Mouse (Mus musculus): ENCODE measurements around the gene Zfp747.
"Not testable (repeated sequence)": the region's sequence is repeated elsewhere in the genome, so short reads cannot be mapped to it uniquely, and the experiment has no call there.

Gene Zfp747

DNA sequence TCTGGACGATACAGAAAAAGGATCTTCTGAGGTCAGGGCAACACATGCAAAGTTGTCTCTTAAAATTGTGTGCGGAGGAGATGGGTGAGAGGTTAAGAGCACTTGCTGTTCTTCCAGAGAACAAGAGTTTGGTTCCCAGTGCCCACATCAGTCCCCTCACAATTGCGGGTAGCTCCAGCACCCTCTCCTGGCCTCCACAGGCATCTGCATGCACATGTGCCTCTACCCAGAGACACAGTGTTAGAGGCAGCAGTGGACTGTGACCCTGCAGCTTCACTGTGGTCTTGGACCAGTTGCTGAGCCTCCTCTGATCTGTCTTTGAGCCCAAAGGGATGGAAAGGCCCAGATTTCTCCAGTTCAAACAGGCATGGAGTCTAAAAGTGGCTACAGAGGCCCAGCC lies 4.0 kb downstream of the Zfp747 start:
- not testable (repeated sequence) for DNase-seq (ENCODE audit: low read depth, low spot score)

- no peak for DNase-seq (ENCODE audit: low read depth, low spot score)
Observed at GRCm38 (mm10) chr7:127371213-127371612, 4.6 kb downstream of the Zfp747 start.

GRCm38 (mm10) chr7:127366249-127366648 lies 9.6 kb downstream of the Zfp747 start:
- DNase-seq (ENCODE audit: low read depth, low spot score): no peak

DNA sequence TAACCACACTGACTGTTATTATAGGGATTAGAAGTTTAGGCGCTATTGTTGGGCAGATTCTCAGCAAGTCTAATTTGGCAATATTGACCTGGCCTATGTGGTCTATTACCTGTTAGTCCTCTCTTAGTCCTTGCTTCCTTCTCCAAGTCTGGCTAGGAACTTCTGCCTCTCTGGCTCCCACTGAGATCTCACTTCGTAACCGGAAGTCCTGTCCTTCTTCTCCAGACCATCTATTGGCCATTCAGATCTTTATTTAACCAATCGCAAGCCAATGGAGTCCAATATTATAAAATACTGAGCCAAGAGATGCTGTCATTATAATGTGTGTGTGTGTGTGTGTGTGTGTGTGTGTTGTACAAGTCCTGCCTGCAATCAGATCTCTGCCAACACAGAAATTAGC lies 11.7 kb downstream of the Zfp747 start:
- DNase-seq (ENCODE audit: low read depth, low spot score): no peak

GRCm38 (mm10) chr7:127363475-127363921 lies 12.4 kb downstream of the Zfp747 start:
- no peak for DNase-seq (ENCODE audit: low read depth, low spot score)

DNA sequence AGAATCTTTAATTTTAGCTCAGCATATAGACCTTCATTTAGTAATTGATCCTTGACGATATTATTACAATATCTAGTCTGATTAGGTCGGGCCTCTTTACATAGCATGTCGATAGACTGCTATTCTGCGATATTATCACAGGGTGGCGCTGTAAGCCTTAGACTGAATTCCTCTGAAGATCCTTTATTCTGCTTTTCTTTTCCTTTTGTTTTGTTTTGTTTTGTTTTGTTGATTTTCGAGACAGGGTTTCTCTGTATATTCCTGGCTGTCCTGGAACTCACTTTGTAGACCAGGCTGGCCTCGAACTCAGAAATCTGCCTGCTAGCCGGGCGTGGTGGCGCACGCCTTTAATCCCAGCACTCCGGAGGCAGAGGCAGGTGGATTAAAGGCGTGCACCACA lies 13.4 kb downstream of the Zfp747 start:
- peak; percentile 80 for DNase-seq (ENCODE audit: low read depth, low spot score)

DNA sequence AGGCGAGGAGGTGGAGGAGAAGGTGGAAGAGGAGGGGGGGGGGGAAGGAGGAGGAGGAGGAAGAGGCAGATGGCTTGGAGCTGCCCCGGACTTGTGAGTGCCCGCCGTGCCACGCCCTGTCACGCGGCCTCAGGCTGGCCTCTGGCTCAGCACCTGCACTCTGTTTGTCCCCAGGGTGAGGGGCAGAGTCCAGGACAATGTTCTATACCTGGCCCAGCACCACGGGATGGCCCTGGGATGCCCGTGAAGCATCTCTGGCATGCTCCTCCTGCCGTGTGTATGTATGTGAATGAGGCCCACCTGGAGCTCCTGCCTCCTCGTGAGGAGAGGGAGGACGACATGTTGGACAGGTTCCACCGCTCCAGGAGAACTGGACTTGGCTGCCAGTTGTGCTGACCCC lies 14.4 kb downstream of the Zfp747 start:
- no peak for DNase-seq (ENCODE audit: low read depth, low spot score)

- DNase-seq (ENCODE audit: low read depth, low spot score): no peak
Observed at GRCm38 (mm10) chr7:127360265-127360664, 15.6 kb downstream of the Zfp747 start.

- DNase-seq (ENCODE audit: low read depth, low spot score): no peak
Observed at GRCm38 (mm10) chr7:127358472-127358871, 17.4 kb downstream of the Zfp747 start.

- DNase-seq (ENCODE audit: low read depth, low spot score): no peak
Observed at GRCm38 (mm10) chr7:127357871-127358270, 18.0 kb downstream of the Zfp747 start.

- DNase-seq (ENCODE audit: low read depth, low spot score): no peak
Observed at GRCm38 (mm10) chr7:127355796-127356195, 20.1 kb downstream of the Zfp747 start.

DNA sequence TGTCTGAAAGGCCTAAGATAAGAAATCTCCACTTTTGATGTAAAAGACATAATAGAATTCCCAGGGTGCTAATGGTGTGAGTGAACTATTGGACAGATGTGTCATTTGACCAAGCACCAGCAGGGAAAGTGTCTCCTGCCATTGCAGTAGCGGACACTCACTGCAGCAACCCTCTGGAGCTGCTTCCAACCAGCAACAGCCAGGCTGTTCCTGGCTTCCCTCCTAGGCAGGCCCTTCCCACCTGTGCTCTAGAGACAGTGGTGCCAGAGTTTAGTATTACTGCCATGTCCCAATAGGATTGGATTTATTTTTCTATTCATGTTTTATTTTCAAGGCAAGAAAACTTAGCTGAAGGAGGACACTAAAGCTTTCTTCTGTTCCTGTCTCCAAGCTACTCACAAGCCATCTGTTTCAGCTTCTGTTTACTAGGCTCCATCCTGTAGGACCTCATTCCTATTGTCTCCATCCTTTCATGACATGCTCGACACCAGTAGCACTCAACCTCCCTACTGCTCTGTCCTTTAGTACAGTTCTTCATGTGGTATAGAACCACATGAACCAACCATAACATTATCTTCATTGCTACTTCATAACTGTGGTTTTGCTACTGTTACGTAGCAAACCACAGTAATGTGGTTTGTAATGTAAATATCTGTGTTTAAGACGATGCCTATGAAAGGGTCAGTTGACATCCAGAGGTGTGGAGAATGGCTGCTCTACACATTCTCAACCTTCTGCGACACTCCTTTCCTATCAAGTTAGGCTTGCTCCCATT lies 24.4 kb downstream of the Zfp747 start:
- no peak for DNase-seq (ENCODE audit: low read depth, low spot score)

DNA sequence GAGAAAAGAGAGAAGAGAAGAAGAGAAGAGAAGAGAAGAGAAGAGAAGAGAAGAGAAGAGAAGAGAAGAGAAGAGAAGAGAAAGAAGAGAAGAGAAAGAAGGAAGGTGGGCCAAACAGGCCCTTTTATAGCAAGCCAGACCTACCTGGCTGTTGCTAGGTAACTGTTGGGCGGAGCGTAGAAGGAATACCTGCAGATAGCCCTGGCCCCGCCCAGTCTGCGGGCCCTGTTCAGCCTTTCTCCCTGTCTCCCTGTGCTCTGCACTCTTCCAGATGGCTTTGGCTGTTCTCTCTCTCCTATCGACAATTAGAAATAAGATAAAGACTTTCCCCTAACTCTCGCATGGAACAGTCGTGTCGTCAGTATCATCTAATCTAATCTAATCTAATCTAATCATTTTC lies 29.2 kb downstream of the Zfp747 start:
- DNase-seq (ENCODE audit: low read depth, low spot score): no peak

GRCm38 (mm10) chr7:127345512-127346325 lies 30.1 kb downstream of the Zfp747 start, which contains the start of gene Zfp768:
Gene Zfp768, minus strand, starts transcription at chr7:127345589.
- peak; percentile 87 for DNase-seq (ENCODE audit: low read depth, low spot score)

- DNase-seq (ENCODE audit: low read depth, low spot score): peak; percentile 33
Observed at GRCm38 (mm10) chr7:127345092-127345491, 30.8 kb downstream of the Zfp747 start.

GRCm38 (mm10) chr7:127344371-127344770 lies 31.5 kb downstream of the Zfp747 start:
- no peak for DNase-seq (ENCODE audit: low read depth, low spot score)

- no peak for DNase-seq (ENCODE audit: low read depth, low spot score)
Observed at GRCm38 (mm10) chr7:127343351-127344019, 32.4 kb downstream of the Zfp747 start.

GRCm38 (mm10) chr7:127342888-127343287 lies 33.0 kb downstream of the Zfp747 start:
- no peak for DNase-seq (ENCODE audit: low read depth, low spot score)

- peak; percentile 73 for DNase-seq (ENCODE audit: low read depth, low spot score)
Observed at GRCm38 (mm10) chr7:127342332-127342731, 33.5 kb downstream of the Zfp747 start.

DNA sequence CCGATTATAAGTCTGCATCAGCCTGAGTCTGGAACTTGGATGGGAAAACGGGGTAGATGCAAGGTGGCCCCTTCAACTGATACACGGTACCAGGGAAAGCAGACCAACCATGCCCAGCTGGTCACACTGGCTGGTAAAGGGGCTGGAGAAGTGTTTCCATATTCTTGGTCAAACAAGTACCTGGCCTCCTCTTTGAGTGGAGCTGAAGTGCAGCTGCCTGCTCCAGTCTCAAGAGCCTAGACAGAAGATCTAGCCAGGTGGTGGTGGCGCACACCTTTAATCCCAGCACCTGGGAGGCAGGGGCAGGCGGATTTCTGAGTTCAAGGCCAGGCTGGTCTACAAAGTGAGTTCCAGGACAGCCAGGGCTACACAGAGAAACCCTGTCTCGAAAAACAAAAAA lies 34.0 kb downstream of the Zfp747 start:
- DNase-seq (ENCODE audit: low read depth, low spot score): not testable (repeated sequence)

DNA sequence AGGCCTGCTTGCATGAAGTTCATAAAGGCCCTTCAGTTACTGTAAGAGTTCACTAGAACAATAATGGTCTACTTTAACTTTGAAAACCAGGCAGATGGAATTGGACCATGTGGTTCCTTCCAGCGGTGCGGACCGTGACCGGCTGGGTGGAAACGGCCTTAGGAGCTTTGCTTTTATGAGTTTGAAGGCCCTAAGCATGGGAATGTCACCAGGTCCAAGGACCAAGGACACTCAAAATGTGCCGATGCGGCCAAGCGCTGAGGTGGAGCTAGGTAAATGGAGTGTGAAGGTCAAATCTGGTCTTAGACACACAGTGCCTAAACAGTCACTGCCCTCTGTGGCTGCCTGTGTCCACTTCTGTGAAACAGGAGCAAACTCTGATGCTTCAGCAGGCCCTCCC lies 34.5 kb downstream of the Zfp747 start:
- no peak for DNase-seq (ENCODE audit: low read depth, low spot score)

GRCm38 (mm10) chr7:127337636-127338035 lies 38.2 kb downstream of the Zfp747 start:
- no peak for DNase-seq (ENCODE audit: low read depth, low spot score)

Data from CD4-positive, CD25-positive, alpha-beta regulatory T cell, adult 2 months (primary cell).